Mouse (Mus musculus): Measurements from ENCODE around the gene Rnf151. TPM values are rescaled to one million over a fixed set of nuclear protein-coding genes. Genes with fewer than 3 reads are reported as not detected.

The Rnf151 gene
- polyA plus RNA-seq, 1 experiment = 0.86 TPM

GRCm38 (mm10) chr17:24751528-24751927, 33.7 kb upstream of the Rnf151 start:
- 39% methylated on average over 4 of the region's 4 CpGs for WGBS
- TF ChIP-seq CTCF (IDR thresholded peaks at IDR 0.05; ENCODE audit: extremely low read depth, insufficient read depth, insufficient read length, insufficient replicate concordance) (no peak), POLR2A (IDR thresholded peaks at IDR 0.05; ENCODE audit: low read depth, low read length) (no peak)
- H3K27ac ChIP-seq (ENCODE audit: insufficient read depth, low read length) = no peak overlapping the region
- H3K4me3 ChIP-seq (ENCODE audit: extremely low read depth, insufficient read depth, insufficient read length) = no peak overlapping the region
- H3K36me3 ChIP-seq (ENCODE audit: control insufficient read depth, insufficient read depth, low read length) = no peaks in the 10 kb centered on the region
- peaks cover 27% of the 10 kb centered on the region for H3K27me3 ChIP-seq (ENCODE audit: control insufficient read depth, insufficient read depth, low read length)
- DNase-seq (ENCODE audit: low read depth in 1 of 2, low spot score in 2 of 2) = no peak
- H3K4me1 ChIP-seq (ENCODE audit: control insufficient read depth, insufficient read depth, insufficient read length) = peaks cover 8% of the 10 kb centered on the region

- peaks cover 5% of the 10 kb centered on the region; the same call in 1 of the 2 replicates for H3K36me3 ChIP-seq (ENCODE audit: control insufficient read depth, insufficient read depth, low read length)
- WGBS = 66% methylated on average over 4 of the region's 4 CpGs
- no peak for DNase-seq (ENCODE audit: low read depth in 1 of 2, low spot score in 2 of 2)
- no peak overlapping the region for H3K4me3 ChIP-seq (ENCODE audit: extremely low read depth, insufficient read depth, insufficient read length)
- 0 out of 2 replicates have a peak, but pooled peaks cover 5% of the 10 kb centered on the region for H3K27me3 ChIP-seq (ENCODE audit: control insufficient read depth, insufficient read depth, low read length)
- TF ChIP-seq CTCF (IDR thresholded peaks at IDR 0.05; ENCODE audit: extremely low read depth, insufficient read depth, insufficient read length, insufficient replicate concordance) = no peak
- TF ChIP-seq POLR2A (IDR thresholded peaks at IDR 0.05; ENCODE audit: low read depth, low read length) = no peak
- H3K4me1 ChIP-seq (ENCODE audit: control insufficient read depth, insufficient read depth, insufficient read length) = no peaks in the 10 kb centered on the region
- no peak overlapping the region for H3K27ac ChIP-seq (ENCODE audit: insufficient read depth, low read length)
Measured at GRCm38 (mm10) chr17:24746986-24747385, 29.1 kb upstream of the Rnf151 start.

GRCm38 (mm10) chr17:24745526-24746497, 27.9 kb upstream of the Rnf151 start:
- DNase-seq (ENCODE audit: low read depth in 1 of 2, low spot score in 2 of 2) = peak; percentile 69 to 76
- no peaks in the 10 kb centered on the region for H3K4me1 ChIP-seq (ENCODE audit: control insufficient read depth, insufficient read depth, insufficient read length)
- TF ChIP-seq CTCF (IDR thresholded peaks at IDR 0.05; ENCODE audit: extremely low read depth, insufficient read depth, insufficient read length, insufficient replicate concordance) (peak; percentile 89; the same call in 1 of the 2 replicates), POLR2A (IDR thresholded peaks at IDR 0.05; ENCODE audit: low read depth, low read length) (no peak)

GRCm38 (mm10) chr17:24744381-24744780, 26.5 kb upstream of the Rnf151 start:
- no peak for DNase-seq (ENCODE audit: low read depth in 1 of 2, low spot score in 2 of 2)
- WGBS = 81% methylated on average over 3 of the region's 3 CpGs
- H3K4me1 ChIP-seq (ENCODE audit: control insufficient read depth, insufficient read depth, insufficient read length) = no peaks in the 10 kb centered on the region

More at GRCm38 (mm10) chr17:24745526-24746497, 27.9 kb upstream of the Rnf151 start:
- Histone ChIP-seq H3K27me3 (ENCODE audit: control insufficient read depth, insufficient read depth, low read length) (0 out of 2 replicates have a peak, but pooled peaks cover under 1% of the 10 kb centered on the region), H3K27ac (ENCODE audit: insufficient read depth, low read length) (no peak overlapping the region), H3K4me3 (ENCODE audit: extremely low read depth, insufficient read depth, insufficient read length) (no peak overlapping the region), H3K36me3 (ENCODE audit: control insufficient read depth, insufficient read depth, low read length) (peaks cover 6% of the 10 kb centered on the region)
- 26% methylated on average over 7 of the region's 7 CpGs for WGBS

GRCm38 (mm10) chr17:24743896-24744295, 26.0 kb upstream of the Rnf151 start:
- Histone ChIP-seq H3K4me3 (ENCODE audit: extremely low read depth, insufficient read depth, insufficient read length) (no peak overlapping the region), H3K36me3 (ENCODE audit: control insufficient read depth, insufficient read depth, low read length) (peaks cover 12% of the 10 kb centered on the region), H3K4me1 (ENCODE audit: control insufficient read depth, insufficient read depth, insufficient read length) (no peaks in the 10 kb centered on the region), H3K27me3 (ENCODE audit: control insufficient read depth, insufficient read depth, low read length) (no peaks in the 10 kb centered on the region), H3K27ac (ENCODE audit: insufficient read depth, low read length) (no peak overlapping the region)
- DNase-seq (ENCODE audit: low read depth in 1 of 2, low spot score in 2 of 2) = no peak
- WGBS = 87% methylated on average over 5 of the region's 5 CpGs
- no peak for TF ChIP-seq CTCF (IDR thresholded peaks at IDR 0.05; ENCODE audit: extremely low read depth, insufficient read depth, insufficient read length, insufficient replicate concordance)
- TF ChIP-seq POLR2A (IDR thresholded peaks at IDR 0.05; ENCODE audit: low read depth, low read length) = no peak

More at GRCm38 (mm10) chr17:24744381-24744780, 26.5 kb upstream of the Rnf151 start:
- Histone ChIP-seq H3K27ac (ENCODE audit: insufficient read depth, low read length) (no peak overlapping the region), H3K27me3 (ENCODE audit: control insufficient read depth, insufficient read depth, low read length) (no peaks in the 10 kb centered on the region), H3K4me3 (ENCODE audit: extremely low read depth, insufficient read depth, insufficient read length) (no peak overlapping the region), H3K36me3 (ENCODE audit: control insufficient read depth, insufficient read depth, low read length) (peaks cover 12% of the 10 kb centered on the region)
- TF ChIP-seq POLR2A (IDR thresholded peaks at IDR 0.05; ENCODE audit: low read depth, low read length) (no peak), CTCF (IDR thresholded peaks at IDR 0.05; ENCODE audit: extremely low read depth, insufficient read depth, insufficient read length, insufficient replicate concordance) (no peak)

- Histone ChIP-seq H3K4me3 (ENCODE audit: extremely low read depth, insufficient read depth, insufficient read length) (no peak overlapping the region), H3K27me3 (ENCODE audit: control insufficient read depth, insufficient read depth, low read length) (no peaks in the 10 kb centered on the region), H3K27ac (ENCODE audit: insufficient read depth, low read length) (no peak overlapping the region), H3K4me1 (ENCODE audit: control insufficient read depth, insufficient read depth, insufficient read length) (peaks cover 2% of the 10 kb centered on the region; the same call in 1 of the 2 replicates), H3K36me3 (ENCODE audit: control insufficient read depth, insufficient read depth, low read length) (peaks cover 12% of the 10 kb centered on the region)
- TF ChIP-seq POLR2A (IDR thresholded peaks at IDR 0.05; ENCODE audit: low read depth, low read length) (no peak), CTCF (IDR thresholded peaks at IDR 0.05; ENCODE audit: extremely low read depth, insufficient read depth, insufficient read length, insufficient replicate concordance) (no peak)
- 70% methylated on average over 8 of the region's 8 CpGs for WGBS
- DNase-seq (ENCODE audit: low read depth in 1 of 2, low spot score in 2 of 2) = no peak
Measured at GRCm38 (mm10) chr17:24742307-24742706, 24.4 kb upstream of the Rnf151 start.

Data from spleen, adult 2 months (tissue).